ENCODE assay signal across 9 mouse cellular contexts in the genomic region with DNA sequence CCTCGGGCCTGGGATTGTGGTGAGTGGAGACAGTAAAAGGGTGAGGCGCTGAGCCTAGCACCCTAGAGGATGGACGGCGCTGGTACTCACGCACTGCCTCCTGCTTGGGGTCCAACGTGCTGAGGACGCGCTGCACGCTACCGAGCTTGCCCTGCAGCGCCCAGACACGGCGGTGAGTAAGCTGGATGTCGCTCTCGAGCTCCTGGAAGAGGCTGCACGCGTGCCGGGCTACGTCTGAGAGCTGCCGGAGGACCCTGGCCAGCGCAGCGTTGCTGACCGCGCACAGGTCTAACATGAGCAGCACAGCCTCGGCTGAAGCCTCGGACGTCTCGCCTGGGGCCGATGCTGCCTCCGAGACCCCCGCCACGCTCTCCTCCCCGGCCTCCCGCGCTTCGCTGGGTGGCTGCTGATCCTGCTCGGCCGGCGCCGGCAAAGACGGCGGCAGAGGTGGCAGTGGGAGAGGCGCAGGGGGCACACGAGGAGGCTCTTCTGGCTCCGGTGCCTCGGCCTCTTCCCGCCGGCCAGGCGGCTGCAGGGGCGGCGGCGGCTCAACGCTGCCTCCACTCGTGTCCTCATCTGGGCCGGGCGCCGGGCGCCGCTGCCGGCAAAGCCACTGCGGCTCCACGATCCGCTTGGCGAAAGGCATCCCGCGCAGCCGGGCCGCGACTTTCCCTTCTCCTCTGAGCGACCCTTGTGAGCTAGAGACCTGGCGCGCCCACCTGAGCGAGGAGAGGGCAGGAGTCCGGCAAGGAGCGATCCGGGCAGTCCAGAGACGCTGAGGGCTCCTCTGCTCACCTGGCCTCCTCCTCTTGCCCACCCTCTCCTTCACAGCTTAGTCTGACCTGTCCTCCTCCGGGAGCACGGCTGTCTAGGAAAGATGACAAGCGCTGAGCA. TPM values are rescaled to one million over a fixed set of nuclear protein-coding genes. Genes with fewer than 3 reads are reported as not detected.
A peak's percentile ranks its signal among the peaks of the same experiment; 100 is the strongest.
DNase-seq lines count a peak whose midpoint lies in the region; ATAC-seq and TF ChIP-seq lines count a peak whose summit lies in the region.
"Had no signal": no experiment of that assay in that cellular context is flagged by ENCODE, and none has a peak within 500 bp of the region (broad histone marks: within the 10 kb centered on the region; RNA-seq: fewer than 3 reads in every experiment).

No protein-coding gene starts in this region.

- H3K27ac ChIP-seq in kidney, embryonic 14.5 days (ENCODE audit: low read depth, low read length): no peak overlapping the region
- H3K27ac ChIP-seq in liver, postnatal 0 days (ENCODE audit: low read depth): no peak overlapping the region

- 32% methylated on average over 69 of the region's 80 CpGs for WGBS in kidney, embryonic 14.5 days
- WGBS in liver, postnatal 0 days (ENCODE audit: insufficient replicate concordance): 12% methylated on average over 58 of the region's 80 CpGs

- no peak for TF ChIP-seq CTCF in liver, postnatal 0 days (IDR thresholded peaks at IDR 0.05; ENCODE audit: low read depth)

- H3K27me3 ChIP-seq in kidney, embryonic 14.5 days (ENCODE audit: control insufficient read depth, insufficient read depth, low read length): 0 out of 2 replicates have a peak, but pooled peaks cover 3% of the 10 kb centered on the region
- peaks cover 37% of the 10 kb centered on the region for H3K27me3 ChIP-seq in liver, postnatal 0 days (ENCODE audit: insufficient read depth, low read length)
- H3K27me3 ChIP-seq: CH12.LX had no signal

- no peaks in the 10 kb centered on the region for H3K9me3 ChIP-seq in kidney, embryonic 14.5 days (ENCODE audit: control insufficient read depth, low read length)
- no peaks in the 10 kb centered on the region for H3K9me3 ChIP-seq in liver, postnatal 0 days (ENCODE audit: low read length)

- no peaks in the 10 kb centered on the region for H3K4me1 ChIP-seq in kidney, embryonic 14.5 days (ENCODE audit: control insufficient read depth, insufficient read depth, low read length)
- no peaks in the 10 kb centered on the region for H3K4me1 ChIP-seq in liver, postnatal 0 days (ENCODE audit: insufficient read depth)

- peak overlapping the region; percentile 63 for H3K4me2 ChIP-seq in kidney, embryonic 14.5 days (replicated peaks; ENCODE audit: low read depth, low read length)
- H3K4me2 ChIP-seq in liver, postnatal 0 days (ENCODE audit: low read depth, low read length): peak overlapping the region; percentile 64

- H3K4me3 ChIP-seq in kidney, embryonic 14.5 days (ENCODE audit: low read length): peak overlapping the region; percentile 59
- peak overlapping the region; percentile 36 for H3K4me3 ChIP-seq in liver, postnatal 0 days (ENCODE audit: low read depth, low read length)

- peak overlapping the region; percentile 71 for H3K9ac ChIP-seq in kidney, embryonic 14.5 days (ENCODE audit: low read depth, low read length)
- no peak overlapping the region for H3K9ac ChIP-seq in liver, postnatal 0 days (replicated peaks)

- TF ChIP-seq EP300 in liver, postnatal 0 days (IDR thresholded peaks at IDR 0.05; ENCODE audit: low read depth): no peak

- ATAC-seq in kidney, embryonic 14.5 days (ENCODE audit: low FRiP score, low TSS enrichment): peak; percentile 53
- no peak for ATAC-seq in liver, postnatal 0 days

- H3K36me3 ChIP-seq in kidney, embryonic 14.5 days (ENCODE audit: control insufficient read depth, insufficient read depth, low read length): no peaks in the 10 kb centered on the region
- H3K36me3 ChIP-seq in liver, postnatal 0 days (replicated peaks; ENCODE audit: insufficient read depth, low read length): no peaks in the 10 kb centered on the region

- peak; percentile 4 for DNase-seq in layer of hippocampus, adult 11-12 months (ENCODE audit: low spot score)
- DNase-seq in layer of hippocampus, adult 9-10 months (ENCODE audit: low spot score): no peak
- DNase-seq in cerebellum, postnatal 36 days: peak; percentile 22 to 23
- peak; percentile 18 for DNase-seq in gastrocnemius, postnatal 25 days
- DNase-seq in liver, postnatal 0 days: peak; percentile 13
- peak; percentile 2 for DNase-seq in ovary, adult 18-20 months (ENCODE audit: low spot score)
- DNase-seq in natural killer cell, adult 2 months (ENCODE audit: low spot score in 2 of 2): no peak

RNA-seq across cellular contexts. Expression of gene Nhs, which starts 0.5 kb away (rescaled TPM):
- under 1 TPM; 0.48 to 0.61 TPM for total RNA-seq in gastrocnemius, postnatal 25 days (2021)
- polyA plus RNA-seq in kidney, embryonic 14.5 days (2014; fragmentation: Nextera tagmentation; extraction: Ambion mirVana): 3.6 TPM in 2 replicates
- polyA plus RNA-seq in liver, postnatal 0 days (2015; fragmentation: Nextera tagmentation; extraction: Ambion mirVana): 0.02 and 0.04 TPM in 2 replicates

Comparison
In these comparisons a context has a peak if more than half of its experiments do, and no peak if none do; other contexts are left out.
1. DNase-seq: peak in layer of hippocampus, adult 11-12 months (single experiment), cerebellum, postnatal 36 days (2 of 2), gastrocnemius, postnatal 25 days (single experiment), liver, postnatal 0 days (single experiment) and ovary, adult 18-20 months (single experiment); none in layer of hippocampus, adult 9-10 months (single experiment) and natural killer cell, adult 2 months (0 of 2).